Mouse (Mus musculus): Measurements from ENCODE around the gene Itgb3.
A peak's percentile ranks its signal among the peaks of the same experiment; 100 is the strongest.
"Not testable (repeated sequence)": the region's sequence is repeated elsewhere in the genome, so short reads cannot be mapped to it uniquely, and the experiment has no call there.

Gene Itgb3

DNA sequence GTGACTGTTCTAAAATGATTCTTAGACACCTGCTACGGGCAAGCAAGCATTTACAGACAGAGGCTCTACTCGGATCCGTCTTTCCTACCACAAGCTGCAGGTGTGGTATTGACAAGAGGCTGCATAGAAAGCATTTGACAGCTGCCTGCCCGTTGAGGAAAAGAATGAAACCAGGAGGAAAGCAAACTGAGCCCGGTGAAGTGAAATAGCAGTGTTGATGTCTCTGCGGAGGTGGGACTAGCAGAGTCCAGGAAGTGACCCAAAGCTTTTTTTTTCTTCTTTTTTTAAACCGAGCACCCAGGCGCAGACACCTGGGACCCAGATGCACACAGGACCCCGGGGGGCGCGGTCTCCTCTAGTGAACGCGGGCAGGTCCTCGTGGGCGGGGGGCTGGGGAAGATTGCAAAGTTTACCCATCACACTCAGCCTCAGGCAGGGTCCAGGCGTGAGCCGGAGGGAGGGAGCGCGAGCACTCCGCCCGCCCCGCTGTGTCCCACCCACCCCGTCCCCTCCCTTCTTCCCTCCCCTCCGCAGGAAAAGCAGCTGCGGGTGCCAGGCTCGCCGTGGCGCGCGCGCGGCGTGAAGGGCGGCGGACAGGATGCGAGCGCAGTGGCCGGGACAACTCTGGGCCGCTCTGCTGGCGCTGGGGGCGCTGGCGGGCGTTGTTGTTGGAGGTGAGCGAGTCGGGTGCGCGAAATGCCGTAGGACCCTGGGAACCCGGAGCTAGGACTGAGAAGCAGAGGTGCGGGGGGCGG is at the start of gene Itgb3:
Gene Itgb3 (plus strand): TSS at position 510 of the 755 bp plus-strand sequence.
- peak; percentile 83 for DNase-seq (ENCODE audit: low spot score)

DNA sequence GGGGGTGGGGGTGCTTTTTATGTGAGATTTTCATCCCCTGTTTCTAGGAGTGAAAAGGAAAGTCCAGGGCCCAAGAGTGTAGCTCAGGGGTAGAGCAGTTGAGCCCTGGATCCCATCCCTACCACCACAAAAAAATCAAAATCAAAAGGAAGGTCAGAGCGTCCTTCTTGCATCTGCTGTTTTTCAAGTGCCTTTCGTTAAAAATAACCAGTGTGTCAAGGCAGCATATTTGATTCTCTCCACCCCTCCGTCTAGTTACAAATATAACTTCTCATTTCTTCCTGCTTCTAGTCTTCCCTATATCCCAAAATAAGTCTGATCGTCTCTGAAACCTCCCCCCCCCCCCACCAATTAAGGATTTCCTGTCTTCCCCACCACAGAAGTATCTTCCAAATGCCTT is 49.7 kb upstream of the Itgb3 start:
- no peak for DNase-seq (ENCODE audit: low spot score)

DNA sequence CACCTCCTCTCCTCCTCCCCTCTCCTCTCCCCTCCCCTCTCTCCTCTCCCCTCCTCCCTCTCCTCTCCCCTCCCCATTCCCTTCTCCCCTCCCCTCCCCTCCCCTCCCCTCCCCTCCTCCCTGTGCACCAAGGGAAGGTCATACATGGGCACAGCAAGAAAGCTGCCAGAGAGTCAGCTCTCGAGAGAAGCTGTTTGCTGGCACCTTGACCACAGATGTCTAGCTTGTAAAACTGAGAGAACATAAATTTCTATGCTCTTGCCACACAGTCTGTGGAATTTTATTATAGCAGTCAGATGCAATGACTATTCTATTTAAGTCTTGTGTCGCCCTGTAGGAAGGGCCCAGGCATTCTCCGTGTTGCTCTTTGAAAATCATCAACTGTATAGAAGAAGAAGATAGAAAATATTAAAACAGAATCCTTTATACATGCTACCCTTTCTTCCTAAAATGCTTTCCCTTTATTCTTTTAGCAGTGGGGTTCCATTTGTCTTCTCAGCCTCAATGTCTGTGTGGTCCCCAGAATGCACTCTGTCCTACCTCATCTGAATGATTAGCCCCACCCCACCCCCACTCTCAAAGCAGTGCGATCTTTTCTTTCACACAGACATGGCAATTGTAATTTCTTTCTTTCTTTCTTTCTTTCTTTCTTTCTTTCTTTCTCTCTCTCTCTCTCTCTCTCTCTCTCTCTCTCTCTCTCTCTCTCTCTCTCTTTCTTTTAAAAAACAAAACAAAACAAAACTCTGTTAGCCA is 49.0 kb upstream of the Itgb3 start:
- DNase-seq (ENCODE audit: low spot score) = no peak

DNA sequence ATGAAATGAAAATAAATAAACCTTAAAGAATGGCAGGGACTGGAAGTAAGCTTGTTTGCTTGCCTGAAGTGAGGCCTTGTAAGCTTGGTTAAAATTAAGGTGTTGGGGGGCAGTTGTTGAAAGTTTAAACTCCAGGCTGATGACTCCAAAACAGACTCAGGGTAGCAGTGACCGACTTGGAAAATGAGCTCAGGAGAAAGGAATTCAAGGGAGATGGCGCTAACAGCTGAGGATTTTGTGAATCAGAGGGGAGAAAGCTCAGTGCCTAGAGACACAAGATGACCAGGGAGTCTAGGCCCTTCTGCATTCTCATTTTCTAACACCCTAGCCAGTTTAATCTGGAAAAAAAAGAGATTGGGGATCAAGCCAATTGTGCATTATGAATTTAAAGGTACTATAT is 46.8 kb upstream of the Itgb3 start:
- DNase-seq (ENCODE audit: low spot score) = no peak

DNA sequence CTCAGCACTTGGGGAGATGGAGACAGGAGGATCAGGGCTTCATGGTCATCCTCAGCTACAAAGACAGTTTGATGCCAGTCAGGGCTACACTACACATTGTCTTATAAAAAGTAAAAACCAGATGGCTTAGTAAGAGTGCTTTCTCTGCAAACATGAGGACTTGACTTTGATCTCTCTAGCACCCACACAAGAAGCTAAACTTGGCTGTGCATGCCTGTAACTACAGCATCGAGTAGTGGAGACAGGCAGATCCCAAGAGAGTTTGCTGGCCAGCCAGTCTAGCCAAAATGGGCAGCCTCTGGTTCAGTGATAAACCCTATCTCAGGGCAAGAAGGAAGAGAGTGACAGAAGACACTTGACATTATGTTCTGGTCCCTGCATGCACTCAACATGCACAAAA is 44.3 kb upstream of the Itgb3 start:
- no peak for DNase-seq (ENCODE audit: low spot score)

DNA sequence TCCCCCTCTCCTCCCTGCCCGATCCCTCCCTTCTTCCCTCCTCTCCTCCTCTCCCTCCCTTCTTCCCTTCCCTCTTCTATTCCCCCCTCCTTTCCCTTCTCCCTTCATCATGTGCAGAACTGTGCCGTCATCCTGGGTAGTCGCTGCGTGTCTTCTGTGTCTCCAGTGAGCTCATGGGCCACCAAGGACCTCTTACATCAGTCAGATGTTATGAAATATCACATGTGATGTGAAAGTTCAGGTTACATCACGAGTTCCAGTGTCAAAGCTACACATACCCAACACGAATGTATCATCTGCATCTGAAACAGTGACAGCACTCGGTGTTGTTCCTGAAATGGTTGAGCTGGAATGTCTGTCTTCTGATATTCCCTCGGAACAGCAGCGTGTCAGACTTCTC is 42.6 kb upstream of the Itgb3 start:
- DNase-seq (ENCODE audit: low spot score) = no peak

DNA sequence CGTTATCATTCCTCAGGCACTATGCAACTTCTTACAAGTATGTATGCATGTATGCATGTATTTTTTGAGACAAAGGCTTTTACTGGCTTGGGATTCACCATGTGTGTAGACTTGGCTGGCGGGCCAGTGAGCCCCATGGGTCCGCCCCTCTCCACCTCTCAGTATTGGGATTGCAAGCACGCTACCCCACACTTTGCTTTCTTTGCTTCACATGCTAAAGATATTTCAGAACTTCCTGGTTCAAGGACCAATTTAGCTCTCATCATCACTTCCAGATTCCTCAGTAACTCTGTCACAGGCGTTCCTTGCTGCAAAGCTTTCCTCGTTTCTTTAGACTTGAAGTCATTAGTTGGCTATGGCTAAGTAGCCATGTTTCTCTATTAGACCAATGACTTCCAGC is 41.7 kb upstream of the Itgb3 start:
- no peak for DNase-seq (ENCODE audit: low spot score)

DNA sequence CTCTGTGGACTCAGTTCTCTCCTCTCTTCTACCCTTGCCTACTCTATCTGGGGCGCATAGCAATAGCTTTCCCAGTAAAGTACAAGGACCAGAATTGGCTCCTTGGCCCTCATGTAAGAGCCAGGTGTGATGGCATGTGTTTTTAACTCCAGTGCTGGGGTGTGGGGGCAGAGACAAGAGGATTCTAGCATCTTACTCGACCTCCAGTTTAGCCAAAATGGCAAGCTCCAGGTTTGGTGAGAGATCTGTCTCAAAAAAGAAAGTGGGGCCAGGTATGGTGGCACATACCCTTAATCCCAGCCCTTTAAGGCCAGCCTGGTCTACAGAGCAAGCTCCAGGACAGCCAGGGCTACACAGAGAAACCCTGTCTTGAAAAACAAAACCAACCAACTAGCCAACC is 41.0 kb upstream of the Itgb3 start:
- DNase-seq (ENCODE audit: low spot score) = no peak

DNA sequence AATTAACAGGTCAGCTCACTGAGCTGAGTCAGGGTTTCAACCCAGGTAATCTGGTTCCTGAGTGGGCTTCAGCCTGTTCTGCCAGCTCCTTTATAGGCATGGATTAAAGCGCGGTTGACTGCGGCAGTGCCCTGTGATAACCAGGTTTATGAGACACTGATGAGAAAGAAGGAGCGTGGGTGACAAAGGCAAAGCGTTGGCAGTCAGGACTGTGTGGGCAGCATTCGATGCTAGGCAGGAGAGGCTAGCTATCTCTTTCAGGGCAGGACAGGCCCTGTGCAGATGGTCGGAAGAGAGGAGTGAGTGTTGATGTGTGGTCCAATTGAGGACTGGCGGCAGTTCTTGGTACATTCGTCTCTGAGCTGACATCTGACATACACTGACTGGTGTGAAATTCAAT is 40.1 kb upstream of the Itgb3 start:
- DNase-seq (ENCODE audit: low spot score) = no peak

DNA sequence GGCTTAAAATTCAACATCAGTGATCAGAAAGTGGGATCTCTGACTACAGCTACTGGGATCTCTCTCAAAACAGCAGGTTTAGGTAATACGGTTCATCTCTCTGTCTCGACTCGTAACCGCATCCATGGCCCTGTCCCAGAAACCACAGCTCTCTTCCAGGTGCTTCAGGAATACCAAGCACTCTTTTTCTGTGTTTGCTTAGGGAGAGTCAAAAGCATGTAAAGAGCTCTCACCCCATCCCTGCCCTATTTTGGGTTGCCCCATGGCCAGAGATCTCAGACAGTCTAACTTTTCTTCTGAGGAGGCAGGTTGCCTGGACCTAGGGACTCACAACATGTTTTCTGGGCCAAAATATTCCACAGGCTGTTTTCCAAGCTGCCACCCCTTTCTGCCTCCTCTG is 39.5 kb upstream of the Itgb3 start:
- no peak for DNase-seq (ENCODE audit: low spot score)

DNA sequence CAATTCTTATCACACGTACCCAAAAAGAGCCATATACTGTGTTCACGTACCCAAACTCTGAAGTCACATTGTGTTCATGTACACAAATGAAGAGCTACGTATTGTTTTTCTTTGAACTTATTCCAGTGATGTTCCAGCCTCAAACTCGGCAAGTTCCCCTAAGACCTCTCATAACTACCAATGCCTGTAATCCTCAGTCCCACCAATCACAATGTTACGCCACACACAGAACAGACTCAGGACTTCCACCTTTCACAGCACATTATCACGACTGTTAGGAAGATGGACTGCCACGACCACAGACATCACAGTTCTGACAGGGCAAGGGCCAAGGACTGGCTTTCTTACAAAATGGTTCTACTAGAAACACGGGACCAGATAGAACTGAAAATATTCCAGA is 37.3 kb upstream of the Itgb3 start:
- not testable (repeated sequence) for DNase-seq (ENCODE audit: low spot score)

DNA sequence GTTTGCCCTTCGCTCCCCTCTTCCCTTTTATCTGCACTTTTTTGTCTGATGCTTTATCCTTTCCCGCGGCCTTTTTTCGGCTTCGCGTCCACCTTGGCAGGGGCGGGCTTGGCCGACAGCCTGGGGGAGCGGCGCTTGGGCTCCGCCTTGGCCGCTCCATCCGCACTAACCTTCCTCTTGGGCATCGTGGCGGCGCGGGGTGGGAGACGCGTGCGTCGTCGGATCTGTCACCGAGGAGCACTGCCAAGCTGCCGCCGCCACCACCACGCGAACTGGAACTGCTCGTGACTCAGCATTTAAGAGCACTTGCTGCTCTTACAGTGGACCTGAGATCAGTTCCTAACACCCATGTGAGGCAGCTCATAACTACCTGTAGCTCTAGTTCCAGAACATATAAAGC is 36.4 kb upstream of the Itgb3 start:
- peak; percentile 32 for DNase-seq (ENCODE audit: low spot score)

DNA sequence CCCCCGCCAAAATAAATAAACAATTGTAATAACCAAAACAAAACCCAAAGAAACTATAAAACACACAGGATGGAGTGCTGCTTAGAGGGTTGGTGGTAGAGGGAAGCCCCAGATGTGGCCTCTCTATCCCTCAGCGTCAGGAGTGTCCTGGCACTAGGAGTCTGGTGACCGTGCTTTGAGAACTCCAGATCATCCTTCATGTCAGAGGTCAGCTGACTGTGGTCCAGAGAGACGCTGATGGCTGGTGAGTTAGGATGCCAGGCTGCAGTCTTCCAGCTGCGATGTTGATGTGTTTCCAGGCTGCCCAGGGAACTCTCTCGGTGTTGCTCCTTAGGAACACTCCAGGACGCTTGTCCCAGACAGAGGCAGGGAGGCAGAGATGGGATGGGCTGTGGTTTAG is 35.7 kb upstream of the Itgb3 start:
- no peak for DNase-seq (ENCODE audit: low spot score)

DNA sequence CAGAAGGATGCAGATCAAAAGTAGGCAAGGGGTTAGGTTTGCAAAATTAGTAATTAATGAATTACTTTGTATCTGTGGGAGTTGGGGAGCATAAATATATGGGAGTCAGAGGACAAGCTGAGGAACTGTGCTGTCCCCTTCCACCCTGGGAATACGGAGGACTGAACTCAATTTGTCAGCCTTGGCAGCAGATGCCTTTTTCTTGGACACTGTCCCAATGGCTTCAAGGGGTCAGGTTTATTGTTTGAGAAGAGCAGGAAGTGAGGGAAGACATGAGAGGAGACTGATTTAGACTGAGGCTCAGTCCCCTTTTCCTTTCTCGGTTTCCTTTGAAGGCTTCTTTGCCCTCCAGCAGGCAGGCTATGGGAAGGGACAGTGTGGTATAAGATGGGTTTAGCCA is 35.2 kb upstream of the Itgb3 start:
- no peak for DNase-seq (ENCODE audit: low spot score)

DNA sequence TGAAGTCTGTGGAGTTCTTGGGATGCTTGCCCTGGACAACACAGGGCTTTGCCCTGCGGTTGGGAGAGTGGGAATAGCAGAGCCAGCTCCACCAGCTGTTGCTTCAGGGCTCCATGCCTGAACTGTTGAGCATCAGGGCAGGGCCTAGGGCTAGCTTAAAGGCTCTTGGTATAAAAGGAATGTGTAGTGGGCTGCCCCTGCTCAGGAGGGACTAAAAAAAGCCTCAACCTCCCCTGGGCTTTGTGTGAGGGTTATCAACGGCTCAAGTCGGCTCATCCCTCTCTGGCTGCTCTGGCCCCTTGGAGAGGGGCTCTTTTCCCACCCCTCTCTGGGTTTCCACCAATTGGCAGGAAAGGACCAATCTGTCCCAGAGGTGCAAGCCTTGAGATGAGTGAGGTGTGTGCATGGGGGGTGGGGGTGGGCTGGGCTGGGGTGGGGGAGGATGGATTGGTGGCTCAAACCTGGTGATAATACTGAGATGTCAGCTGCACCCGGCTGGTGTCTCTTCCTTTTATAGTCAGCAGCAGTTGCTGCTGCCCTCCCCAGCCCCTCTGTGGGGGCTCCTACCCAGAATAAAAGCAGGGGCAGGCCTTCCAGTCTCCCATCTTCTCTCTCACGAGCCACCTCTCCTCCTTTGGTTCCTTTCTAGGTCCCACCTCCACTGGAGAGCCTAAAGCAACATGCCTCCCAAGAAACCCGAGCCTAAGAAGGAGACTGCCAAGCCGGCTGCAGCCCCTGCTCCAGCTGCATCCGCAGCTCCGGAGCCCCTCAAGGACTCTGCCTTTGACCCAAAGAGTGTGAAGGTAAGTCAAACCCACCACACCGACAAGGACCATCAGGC is 30.8 kb upstream of the Itgb3 start:
- DNase-seq (ENCODE audit: low spot score) = no peak

DNA sequence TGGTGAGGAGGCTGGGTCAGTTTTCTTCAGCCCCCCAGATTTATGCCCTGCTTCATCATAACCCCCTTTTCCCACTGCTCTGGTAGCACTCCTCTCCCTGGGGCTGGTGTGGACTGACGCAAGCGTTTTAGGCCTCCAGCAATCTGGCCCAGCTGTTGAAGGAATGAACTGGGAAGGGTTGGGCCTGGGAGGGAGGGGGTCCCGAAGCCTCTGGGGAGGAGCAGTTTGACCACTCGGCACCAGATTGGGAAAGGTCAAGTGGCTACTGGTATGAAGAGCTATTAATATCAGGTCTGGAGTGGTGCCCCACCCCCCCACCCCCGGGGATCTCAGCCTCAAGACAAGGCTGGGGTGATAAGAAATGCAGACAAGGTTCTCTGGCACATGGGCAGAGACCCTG is 29.7 kb upstream of the Itgb3 start:
- DNase-seq (ENCODE audit: low spot score) = no peak

DNA sequence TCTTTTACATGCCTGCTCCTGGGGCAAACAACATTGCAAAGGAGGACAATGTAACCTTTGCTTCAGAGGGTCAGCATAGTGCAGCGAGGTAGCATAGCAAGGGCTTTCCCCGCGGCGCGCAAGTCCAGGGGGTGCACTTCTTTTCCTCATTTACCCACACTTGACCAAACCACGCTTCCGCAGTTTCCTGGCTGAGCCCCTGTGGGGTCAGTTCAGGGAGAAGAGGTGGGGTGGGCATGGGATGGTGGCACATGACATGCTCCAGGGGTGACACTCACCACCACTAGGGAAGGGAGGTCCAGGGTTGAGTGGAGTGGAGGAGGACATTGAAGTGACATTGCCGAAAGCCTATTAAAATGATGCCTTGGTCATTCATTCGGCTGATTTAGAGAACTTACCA is 28.7 kb upstream of the Itgb3 start:
- DNase-seq (ENCODE audit: low spot score) = no peak

DNA sequence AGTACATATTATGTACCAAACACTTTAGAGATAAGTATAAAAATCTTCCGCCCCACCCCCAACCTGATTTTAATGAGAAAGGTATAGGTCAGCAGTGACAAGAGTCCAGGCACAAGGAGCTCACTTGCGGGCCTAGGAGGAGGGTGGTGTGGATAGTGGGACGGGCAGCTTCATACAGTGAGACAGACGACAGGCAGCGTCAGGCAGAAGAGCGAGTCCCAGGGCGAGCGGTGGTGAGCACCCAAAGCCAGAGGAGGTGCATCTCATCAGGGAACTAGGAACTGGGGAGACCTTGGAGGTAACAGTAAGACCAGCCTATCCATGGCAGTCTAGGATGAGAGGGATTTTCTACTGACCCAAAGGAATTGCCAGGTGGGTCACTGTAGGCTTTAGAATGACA is 28.2 kb upstream of the Itgb3 start:
- DNase-seq (ENCODE audit: low spot score) = no peak

DNA sequence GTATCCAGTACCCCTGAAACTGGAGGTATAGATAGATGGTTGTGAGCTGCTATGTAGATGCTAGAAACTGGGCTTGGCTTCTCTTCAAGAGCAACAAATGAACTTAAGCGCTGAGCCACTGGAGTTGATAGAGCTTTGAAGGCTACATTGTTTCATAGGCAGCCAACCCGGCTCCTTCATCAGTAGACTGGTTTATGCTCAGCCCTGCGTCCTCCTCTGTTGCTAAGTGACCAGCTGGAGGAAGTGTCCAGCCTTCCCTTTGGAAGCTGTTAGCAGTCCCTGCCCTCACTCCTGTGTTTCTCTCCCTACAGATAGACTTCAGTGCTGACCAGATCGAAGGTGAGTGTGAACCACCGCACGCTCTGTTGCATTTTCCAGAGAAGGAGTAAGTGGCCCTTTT is 27.7 kb upstream of the Itgb3 start:
- DNase-seq (ENCODE audit: low spot score) = no peak

DNA sequence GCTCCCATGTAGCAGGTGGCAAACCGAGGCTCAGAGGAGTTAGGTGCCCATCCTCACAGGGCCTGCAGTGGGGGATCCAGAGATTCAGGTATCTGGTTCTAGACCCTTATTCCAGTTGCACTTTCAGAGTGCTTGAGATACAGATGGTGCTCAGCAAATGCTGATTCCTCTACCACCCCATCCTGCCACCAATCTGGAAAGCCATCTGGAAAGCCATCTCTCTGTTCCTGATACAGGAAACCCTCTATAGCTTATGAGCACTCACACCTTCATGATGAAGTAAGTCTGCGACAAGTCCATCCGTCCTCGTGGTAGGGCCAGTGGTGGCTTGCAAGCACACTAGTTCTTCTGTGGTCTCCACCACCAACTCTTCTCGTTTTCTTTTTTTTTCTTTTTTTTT is 27.2 kb upstream of the Itgb3 start:
- DNase-seq (ENCODE audit: low spot score) = no peak

DNA sequence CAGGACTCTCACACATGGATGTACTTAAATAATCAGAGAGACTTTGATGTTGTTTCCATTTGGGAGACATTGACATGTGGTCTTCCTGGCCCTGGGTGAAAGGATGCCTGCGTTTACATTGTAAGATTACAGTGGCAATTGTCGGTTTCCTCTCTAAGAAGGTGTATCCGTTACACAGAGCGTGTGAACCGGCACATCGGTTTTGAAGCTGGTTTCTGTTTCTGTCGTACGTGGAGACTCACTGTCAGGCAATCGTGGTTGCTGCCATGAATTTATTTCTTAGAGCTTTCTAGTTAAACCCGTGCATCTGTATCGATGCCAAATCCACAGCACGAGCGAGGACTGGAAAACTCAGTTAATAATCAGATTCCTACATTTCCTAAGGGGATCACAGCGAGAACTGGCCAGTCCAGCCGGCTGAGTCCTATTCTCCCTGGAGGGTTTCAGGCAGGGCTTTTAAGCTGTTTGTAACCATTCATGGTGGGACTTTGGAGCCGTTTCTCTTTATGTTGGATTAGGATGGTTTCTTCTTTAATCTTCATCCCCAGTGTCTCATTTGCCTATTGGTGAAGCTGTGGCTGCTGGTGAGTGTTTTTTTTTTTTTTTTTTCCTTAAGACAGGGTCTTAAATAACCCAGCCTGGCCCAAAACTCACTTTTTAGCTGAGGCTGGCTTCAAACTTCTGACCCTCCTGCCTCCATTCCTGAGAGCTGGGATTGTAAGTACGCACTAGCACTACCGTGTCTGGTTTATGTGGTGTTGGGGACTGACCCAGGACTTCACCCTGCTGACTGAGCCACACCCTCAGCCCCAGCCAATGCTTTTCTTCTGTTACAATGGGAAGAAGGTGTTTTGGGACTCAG is 26.1 kb upstream of the Itgb3 start:
- DNase-seq (ENCODE audit: low spot score) = no peak

DNA sequence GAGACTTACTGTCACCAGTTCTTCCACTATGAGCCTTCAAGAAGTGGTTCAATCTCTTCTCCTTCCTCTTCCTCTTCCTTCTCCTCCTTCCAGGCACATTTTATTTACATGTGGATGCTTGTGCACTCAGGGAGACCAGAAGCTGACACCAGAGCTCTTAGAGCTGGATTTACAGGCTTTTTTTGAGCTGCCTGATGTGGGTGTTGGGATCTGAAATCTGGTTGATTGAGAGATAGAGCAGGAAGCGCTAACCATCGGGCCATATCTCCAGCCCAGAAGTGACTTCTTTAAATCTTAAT is 25.5 kb upstream of the Itgb3 start:
- no peak for DNase-seq (ENCODE audit: low spot score)

Measured in ovary, postnatal 36 days (tissue).